Mouse (Mus musculus) thymus, postnatal 10 days (tissue): ENCODE measurements around the gene Lrrc56.

Experiments
- DNase-seq, 2 experiments: peaks; one replicate each; pipeline ENCODE4 v3.0.0; 2021; ENCODE audit warnings: low spot score in 2 of 2

Gene Lrrc56

GRCm38 (mm10) chr7:141192776-141193347 is 1.1 kb upstream of the Lrrc56 start:
- DNase-seq = no peak

- peak in 1 of 2 experiments; percentile 37 for DNase-seq
These were observed 555 bp upstream of the Lrrc56 start for GRCm38 (mm10) chr7:141193348-141193856.

GRCm38 (mm10) chr7:141194409-141194808 is 452 bp downstream of the Lrrc56 start:
- no peak for DNase-seq

GRCm38 (mm10) chr7:141194830-141195229 is 873 bp downstream of the Lrrc56 start:
- peak; percentile 90 to 92 for DNase-seq

GRCm38 (mm10) chr7:141195754-141196153 is 1.8 kb downstream of the Lrrc56 start:
- DNase-seq = no peak

GRCm38 (mm10) chr7:141196619-141197282 is 2.8 kb downstream of the Lrrc56 start:
- no peak for DNase-seq

- no peak for DNase-seq
These were observed 4.2 kb downstream of the Lrrc56 start for GRCm38 (mm10) chr7:141198121-141198520.

- DNase-seq = no peak
These were observed 10.6 kb downstream of the Lrrc56 start for GRCm38 (mm10) chr7:141204546-141204945.

- DNase-seq = no peak
These were observed 11.5 kb downstream of the Lrrc56 start for GRCm38 (mm10) chr7:141205504-141205903.

GRCm38 (mm10) chr7:141206182-141206937 is 12.4 kb downstream of the Lrrc56 start:
- DNase-seq = no peak

- no peak for DNase-seq
These were observed 15.6 kb downstream of the Lrrc56 start for GRCm38 (mm10) chr7:141209526-141209925.

GRCm38 (mm10) chr7:141210137-141210536 is 16.2 kb downstream of the Lrrc56 start:
- no peak for DNase-seq

- no peak for DNase-seq
These were observed 16.7 kb downstream of the Lrrc56 start for GRCm38 (mm10) chr7:141210606-141211131.

GRCm38 (mm10) chr7:141213133-141213532 is 19.2 kb downstream of the Lrrc56 start:
- DNase-seq = no peak

- DNase-seq = no peak
These were observed 19.8 kb downstream of the Lrrc56 start, which contains the start of gene Lmntd2 for GRCm38 (mm10) chr7:141213605-141214235. Gene Lmntd2, minus strand, starts transcription at chr7:141214080.

- DNase-seq = no peak
These were observed 20.4 kb downstream of the Lrrc56 start for GRCm38 (mm10) chr7:141214310-141214709.

GRCm38 (mm10) chr7:141215101-141215879 is 21.3 kb downstream of the Lrrc56 start, which contains the start of gene Rassf7:
Gene Rassf7, plus strand, starts transcription at chr7:141215860.
- DNase-seq = peak; percentile 94 to 96

- DNase-seq = peak; percentile 39 to 55
These were observed 22.1 kb downstream of the Lrrc56 start for GRCm38 (mm10) chr7:141215880-141216733.

GRCm38 (mm10) chr7:141216894-141217293 is 22.9 kb downstream of the Lrrc56 start:
- no peak for DNase-seq
